Mouse (Mus musculus) adrenal gland, postnatal 36 days (tissue): Measurements from ENCODE around the gene Mast4. TPM values are rescaled to one million over a fixed set of nuclear protein-coding genes. Genes with fewer than 3 reads are reported as not detected.

Source experiments
- DNase-seq, 2 experiments: peaks; one replicate each; pipeline ENCODE4 v3.0.0; 2021; ENCODE audit warnings: mixed read lengths in 1 of 2
- total RNA-seq, 2 experiments: library from RNA; stranded (reverse); gene quantifications; 2 replicates each; pipeline ENCODE4 v1.2.3; 2021

Mast4 gene
- total RNA-seq, 2 experiments from 2014 or later, result 62.9 to 90.1 TPM

- DNase-seq, result no peak
Observed at GRCm38 (mm10) chr13:102988976-102989375, 345.3 kb downstream of the Mast4 start.

GRCm38 (mm10) chr13:102988251-102988895 is 345.9 kb downstream of the Mast4 start:
- peak in 1 of 2 experiments; percentile 7 for DNase-seq

GRCm38 (mm10) chr13:102984550-102984949 is 349.7 kb downstream of the Mast4 start:
- DNase-seq, result no peak

DNA sequence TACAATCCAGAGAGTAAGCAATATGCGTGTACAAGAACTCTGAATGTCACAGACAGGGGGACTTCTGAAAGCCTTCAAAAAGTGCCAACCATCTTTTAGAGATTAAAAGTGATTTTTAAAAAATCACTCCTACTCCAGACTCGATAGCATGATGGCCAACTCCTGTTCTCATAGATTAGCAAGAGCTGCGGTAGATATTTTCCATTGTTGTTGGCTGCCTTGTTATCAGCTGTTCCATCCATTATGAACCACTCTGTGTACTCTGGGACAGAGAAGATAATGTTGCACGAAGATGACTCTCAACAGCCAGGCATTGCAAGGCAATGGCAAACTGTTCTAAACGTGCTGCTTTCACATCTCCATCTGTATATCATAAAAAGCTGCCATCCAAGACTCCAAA is 360.4 kb downstream of the Mast4 start:
- DNase-seq, result no peak

- no peak for DNase-seq
Observed at GRCm38 (mm10) chr13:102963471-102963870, 370.8 kb downstream of the Mast4 start.

DNA sequence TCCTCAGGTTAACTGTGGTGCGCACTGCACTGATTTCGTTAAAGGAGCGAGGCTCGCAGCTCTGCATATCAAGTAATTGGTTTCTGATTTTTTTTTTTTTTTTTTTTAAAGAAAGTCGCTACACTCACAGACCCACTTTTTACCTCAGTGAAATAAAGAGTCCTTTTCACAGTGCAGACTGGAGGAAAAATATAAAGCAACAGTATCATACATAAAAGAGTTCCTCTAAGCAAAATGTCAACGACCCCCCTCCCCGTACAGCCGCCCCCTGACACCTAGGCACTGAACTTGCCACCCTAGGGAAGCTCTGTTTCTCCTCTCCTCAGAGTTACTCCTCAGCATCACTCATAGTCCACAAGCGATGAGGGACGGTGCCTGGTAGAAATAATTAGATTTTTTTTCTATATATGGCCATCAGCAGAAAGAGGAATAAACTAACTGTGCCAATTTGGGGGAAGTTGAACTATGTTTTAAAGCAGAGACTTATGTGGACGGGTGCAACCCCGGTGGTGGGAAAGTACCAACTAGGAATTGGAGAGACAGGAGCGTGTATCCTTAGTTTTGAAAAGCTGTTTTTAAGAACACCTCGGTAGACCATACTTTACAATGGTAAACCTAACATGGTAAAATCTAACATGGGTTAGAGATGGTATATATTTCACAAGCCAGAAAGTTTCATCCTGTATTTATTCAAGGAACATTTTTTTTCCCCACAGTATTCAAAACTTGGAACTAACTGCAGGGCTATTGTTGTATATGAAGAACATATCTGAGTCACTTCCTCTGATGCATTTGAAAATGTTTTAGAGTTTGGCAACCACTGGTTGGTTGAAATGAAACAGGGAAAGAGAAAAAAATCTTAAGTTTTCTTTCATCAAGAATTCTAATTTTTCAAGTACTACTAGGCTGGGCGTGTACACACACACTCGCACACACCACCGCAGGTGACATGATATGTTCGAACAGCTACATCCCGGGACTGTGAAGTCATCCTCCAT is 375.7 kb downstream of the Mast4 start:
- DNase-seq, result no peak

DNA sequence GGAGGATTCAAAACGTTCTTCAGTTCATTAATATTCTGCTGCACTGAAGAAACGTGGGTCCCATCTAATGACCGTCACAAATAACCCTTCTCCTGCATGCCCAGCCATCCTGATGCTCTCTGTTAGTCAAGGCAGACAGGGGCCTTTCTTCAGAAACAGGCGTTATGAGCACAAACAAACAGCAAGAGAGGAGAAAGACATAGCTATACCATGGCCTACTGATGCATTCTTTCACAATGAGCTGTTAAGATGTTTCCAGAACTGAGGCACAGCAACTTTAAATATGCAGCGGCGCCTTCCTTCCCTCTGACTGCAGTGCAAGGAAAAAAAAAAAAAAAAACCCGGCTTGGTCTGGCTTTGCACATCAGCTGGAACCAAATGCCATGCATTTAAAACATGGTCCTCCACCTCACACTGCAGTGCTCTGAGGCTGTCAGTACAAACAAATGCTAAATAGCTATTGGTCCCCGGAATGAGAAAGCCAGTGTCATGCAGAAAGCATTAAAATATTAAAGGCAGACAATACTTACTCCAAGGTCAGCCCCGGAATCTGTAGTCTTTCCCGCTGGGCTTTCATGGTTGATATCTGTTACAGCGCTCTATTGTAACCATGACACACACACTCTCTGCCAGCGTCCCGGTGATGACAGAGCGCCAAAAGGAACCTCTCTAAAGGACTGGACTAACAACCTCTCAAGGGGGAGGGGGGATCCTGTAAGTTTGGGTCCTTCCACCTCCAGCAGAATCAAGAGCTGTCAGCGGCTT is 376.6 kb downstream of the Mast4 start:
- DNase-seq, result peak; percentile 20 to 21

GRCm38 (mm10) chr13:102955506-102955905 is 378.8 kb downstream of the Mast4 start:
- no peak for DNase-seq

DNA sequence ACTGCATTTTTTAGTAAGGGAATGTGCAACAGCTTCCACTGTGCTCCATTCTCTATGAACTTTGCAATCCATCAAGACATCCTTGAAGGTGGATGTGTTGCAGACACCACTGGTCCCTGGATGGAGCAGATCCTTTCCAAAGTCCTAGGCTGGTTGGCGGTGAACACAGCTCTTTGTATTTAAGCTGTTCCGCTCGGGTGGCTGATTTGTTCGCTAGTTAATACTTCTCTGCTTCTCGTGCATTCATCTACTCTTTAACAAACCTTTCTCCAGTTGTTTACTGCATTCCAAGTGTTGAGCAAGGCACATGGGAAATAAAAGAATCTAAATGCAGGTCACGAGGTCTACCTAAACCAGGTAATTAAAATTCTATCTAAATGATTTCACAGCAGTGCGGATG is 384.5 kb downstream of the Mast4 start:
- no peak for DNase-seq

DNA sequence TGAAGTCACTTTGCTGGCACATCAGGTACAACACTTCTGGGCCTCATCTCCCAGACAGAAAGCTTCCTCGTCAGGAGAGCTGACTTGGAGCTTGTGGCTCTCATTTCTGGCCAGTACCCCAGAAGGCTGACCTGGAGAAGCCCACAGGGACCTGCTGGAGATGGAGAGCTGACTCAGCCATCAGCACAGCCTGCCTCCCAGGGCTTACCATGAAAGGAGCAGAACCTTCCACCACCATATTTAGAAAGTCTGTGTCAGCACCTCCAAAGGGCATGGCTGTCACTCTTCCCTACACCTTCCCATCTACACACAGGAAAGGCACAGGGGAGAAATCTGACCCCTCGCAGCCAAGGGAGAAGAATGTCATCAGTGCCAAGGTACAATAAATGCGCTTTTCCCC is 385.3 kb downstream of the Mast4 start:
- DNase-seq, result no peak

- DNase-seq, result no peak
Observed at GRCm38 (mm10) chr13:102947546-102947945, 386.8 kb downstream of the Mast4 start.

GRCm38 (mm10) chr13:102946024-102946821 is 388.1 kb downstream of the Mast4 start:
- DNase-seq, result no peak

GRCm38 (mm10) chr13:102945450-102945849 is 388.8 kb downstream of the Mast4 start:
- DNase-seq, result no peak

DNA sequence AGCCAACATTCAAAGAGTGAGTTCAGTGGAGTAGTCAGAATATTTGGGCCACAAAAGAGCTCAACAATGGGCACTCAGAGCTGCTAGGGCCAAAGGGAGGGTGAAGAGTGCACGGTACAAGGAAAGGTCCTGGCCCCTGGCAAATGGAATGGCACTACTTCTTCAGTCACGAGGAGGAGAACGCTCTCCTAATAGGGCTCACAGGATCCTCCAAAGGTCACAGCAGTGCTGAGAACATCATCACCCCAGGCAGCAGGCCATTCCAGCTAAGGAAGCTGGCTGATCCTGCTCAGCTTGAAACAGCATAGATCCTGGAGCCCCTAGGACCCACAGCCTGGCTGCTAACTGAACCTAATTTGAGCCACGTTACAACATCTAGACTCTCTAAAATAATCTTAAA is 389.8 kb downstream of the Mast4 start:
- DNase-seq, result no peak

- no peak for DNase-seq
Observed at GRCm38 (mm10) chr13:102942557-102942956, 391.7 kb downstream of the Mast4 start.

- DNase-seq, result no peak
Observed at GRCm38 (mm10) chr13:102940476-102940875, 393.8 kb downstream of the Mast4 start.

- DNase-seq, result no peak
Observed at GRCm38 (mm10) chr13:102936233-102936632, 398.1 kb downstream of the Mast4 start.

GRCm38 (mm10) chr13:102935788-102936187 is 398.5 kb downstream of the Mast4 start:
- no peak for DNase-seq

DNA sequence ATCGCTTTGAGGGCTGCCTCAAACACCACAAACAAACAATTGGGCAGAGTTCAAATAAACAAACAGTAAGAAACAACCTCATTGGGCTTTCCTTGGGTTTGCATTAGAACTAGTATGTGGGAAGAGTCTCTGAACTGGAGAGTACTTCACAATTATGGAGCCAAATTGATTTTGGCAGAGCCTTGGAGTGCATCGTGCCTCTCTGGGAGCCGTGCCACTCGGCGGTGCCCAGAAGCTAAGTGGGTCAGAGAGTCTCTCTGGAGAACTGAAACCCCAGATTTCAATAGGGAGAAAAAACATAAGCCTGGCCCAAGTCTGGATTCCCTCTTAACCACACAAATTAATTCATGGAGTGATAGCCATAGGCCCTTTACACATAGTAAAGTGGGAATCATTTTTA is 400.6 kb downstream of the Mast4 start:
- DNase-seq, result peak; percentile 60 to 61

DNA sequence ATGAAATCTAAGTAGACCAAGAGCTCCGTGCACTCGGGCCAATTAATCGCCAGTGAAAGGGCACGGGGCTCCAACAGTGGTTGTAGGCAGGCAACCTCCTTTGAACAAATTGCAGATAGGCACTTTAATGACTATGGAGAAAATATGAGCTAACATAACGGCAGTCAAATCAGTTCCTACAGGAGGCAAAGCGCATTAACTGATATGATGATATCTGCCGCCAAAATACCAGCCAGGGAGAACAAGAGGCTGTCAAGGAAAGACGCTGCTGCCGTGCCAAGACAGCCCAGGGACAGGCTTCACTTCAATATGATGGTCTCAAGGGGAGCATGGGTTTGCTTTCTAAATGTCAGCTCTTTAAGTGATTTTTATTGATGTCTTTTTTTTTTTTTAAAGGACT is 401.9 kb downstream of the Mast4 start:
- DNase-seq, result no peak

- no peak for DNase-seq
Observed at GRCm38 (mm10) chr13:102931951-102932350, 402.3 kb downstream of the Mast4 start.
